Mouse (Mus musculus) forebrain, embryonic 10.5 days (tissue): ENCODE data around the gene Cers1. TPM values are rescaled to one million over a fixed set of nuclear protein-coding genes. Genes with fewer than 3 reads are reported as not detected.

Experiments used
- DNase-seq: peaks from one replicate; pipeline ENCODE4 v3.0.0-alpha.2; 2017; ENCODE audit warnings: low spot score; ENCODE audit errors: extremely low spot score
- H3K27ac ChIP-seq: fragments of 300-500 bp; sonication (generic); 2 replicates; pipeline ENCODE4 v1.5.1; 2016; ENCODE audit warnings: mild to moderate bottlenecking
- H3K27me3 ChIP-seq: fragments of 300-500 bp; sonication (generic); 2 replicates; pipeline ENCODE4 v1.6.1; 2016; ENCODE audit warnings: mild to moderate bottlenecking; ENCODE audit not compliant: poor library complexity, severe bottlenecking
- H3K36me3 ChIP-seq: fragments of 300-500 bp; sonication (generic); replicated peaks from 2 replicates; pipeline ENCODE4 v1.6.1; 2016; ENCODE audit warnings: mild to moderate bottlenecking, moderate library complexity
- H3K4me1 ChIP-seq: fragments of 300-500 bp; sonication (generic); 2 replicates; pipeline ENCODE4 v1.6.1; 2016
- H3K4me3 ChIP-seq: fragments of 300-500 bp; sonication (generic); 2 replicates; pipeline ENCODE4 v1.5.1; 2016; ENCODE audit warnings: mild to moderate bottlenecking, moderate library complexity
- H3K9me3 ChIP-seq: fragments of 300-500 bp; sonication (generic); 2 replicates; pipeline ENCODE4 v1.6.1; 2016; ENCODE audit warnings: mild to moderate bottlenecking, moderate library complexity
- WGBS: fragments of 180-500 bp; shearing (Covaris S2); methylation state at CpG from one replicate; pipeline ENCODE4 v1.1.7; 2016; 5-methylcytosine and 5-hydroxymethylcytosine counted together
- polyA plus RNA-seq: library from polyadenylated mRNA; unstranded; fragments of >200 nt; fragmentation: Nextera tagmentation; extraction: Ambion mirVana; gene quantifications from 2 replicates; pipeline ENCODE4 v1.2.1, GENCODE M21; 2016

Gene Cers1
- polyA plus RNA-seq, 1 experiment from 2014 or later, result 4.5 TPM

DNA sequence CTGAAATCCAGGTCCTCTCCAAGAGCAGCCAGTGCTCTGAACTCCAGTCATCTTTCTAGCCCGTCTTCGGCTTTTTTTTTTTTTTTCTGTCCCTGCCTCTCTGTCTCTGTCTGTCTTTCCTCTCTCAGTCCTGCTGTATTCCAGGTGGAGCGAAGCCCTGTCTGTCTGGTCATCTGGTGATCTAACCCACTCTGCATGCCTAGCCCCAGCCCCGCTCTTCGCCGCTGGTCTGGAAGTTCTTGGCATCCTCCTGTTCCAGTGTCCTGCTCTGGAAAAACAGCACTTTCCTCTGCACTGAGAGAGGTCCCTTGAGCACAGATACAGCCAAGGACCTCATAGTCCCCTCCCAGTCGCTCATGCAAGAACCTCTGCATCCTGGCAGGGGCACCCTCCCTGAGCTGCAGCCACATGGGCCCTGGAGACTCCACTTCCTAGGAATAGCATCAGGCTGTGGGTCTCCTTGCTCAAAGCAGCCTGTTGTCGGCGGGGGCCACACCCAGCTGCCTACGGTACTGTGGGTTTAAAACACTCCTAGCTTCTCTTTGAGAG is 46.0 kb downstream of the Cers1 start:
- 82% methylated on average over 10 of the region's 10 CpGs for WGBS
- DNase-seq, result no peak
- no peaks in the 10 kb centered on the region for H3K9me3 ChIP-seq

DNA sequence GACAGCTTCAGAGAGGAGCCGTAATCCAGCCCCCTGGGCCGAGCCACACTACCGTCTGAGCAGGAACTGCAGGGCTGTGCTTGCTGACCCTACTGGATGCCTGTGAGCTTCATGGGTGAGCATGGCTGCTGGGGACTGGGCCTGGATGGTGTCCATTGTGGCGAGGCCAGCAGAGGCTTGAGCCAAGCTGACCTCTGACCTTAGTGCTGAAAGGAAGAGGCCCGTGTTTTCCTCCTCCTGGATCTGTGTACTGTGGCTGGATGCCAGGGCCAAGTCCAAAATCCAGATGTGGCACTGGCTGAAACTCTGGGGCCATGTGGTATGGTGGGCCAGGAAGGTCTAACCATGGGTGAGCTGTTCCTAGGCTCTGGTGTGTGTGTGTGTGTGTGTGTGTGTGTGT is 48.5 kb downstream of the Cers1 start:
- Histone ChIP-seq H3K4me3 (no peak overlapping the region), H3K4me1 (peaks cover 11% of the 10 kb centered on the region), H3K27me3 (peaks cover 28% of the 10 kb centered on the region), H3K9me3 (no peaks in the 10 kb centered on the region), H3K36me3 (no peaks in the 10 kb centered on the region), H3K27ac (no peak overlapping the region)
- no peak for DNase-seq
- 34% methylated on average over 5 of the region's 5 CpGs for WGBS

More for the DNA sequence above, 46.0 kb downstream of the Cers1 start:
- peaks cover 20% of the 10 kb centered on the region for H3K27me3 ChIP-seq
- H3K36me3 ChIP-seq, result no peaks in the 10 kb centered on the region
- H3K4me1 ChIP-seq, result peaks cover 10% of the 10 kb centered on the region
- no peak overlapping the region for H3K27ac ChIP-seq
- no peak overlapping the region for H3K4me3 ChIP-seq

DNA sequence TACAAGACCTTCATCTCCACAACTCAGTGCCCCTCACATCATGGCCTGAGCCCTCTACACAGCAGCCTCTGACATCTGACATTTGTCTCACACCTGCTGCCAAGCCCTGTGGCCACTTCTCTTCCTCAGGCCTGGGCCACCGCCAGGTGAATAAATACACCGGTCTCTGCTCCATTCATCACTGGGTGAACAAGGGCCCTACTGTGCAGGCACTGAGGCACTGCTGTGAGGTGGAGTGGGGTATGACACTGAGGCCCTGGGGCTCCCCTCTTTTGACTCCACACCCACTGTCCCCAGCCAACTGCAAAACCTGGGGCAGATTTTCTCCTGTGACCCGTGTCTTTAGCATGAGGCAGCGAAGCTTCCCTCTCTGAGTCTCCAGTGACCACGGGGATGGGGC is 51.0 kb downstream of the Cers1 start:
- H3K27ac ChIP-seq, result no peak overlapping the region
- peaks cover 49% of the 10 kb centered on the region for H3K27me3 ChIP-seq
- no peak for DNase-seq
- H3K4me1 ChIP-seq, result peaks cover 11% of the 10 kb centered on the region
- H3K4me3 ChIP-seq, result no peak overlapping the region
- H3K9me3 ChIP-seq, result no peaks in the 10 kb centered on the region
- no peaks in the 10 kb centered on the region for H3K36me3 ChIP-seq
- 72% methylated on average over 5 of the region's 5 CpGs for WGBS

GRCm38 (mm10) chr8:70370476-70370875 is 54.9 kb downstream of the Cers1 start:
- DNase-seq, result no peak
- H3K4me3 ChIP-seq, result no peak overlapping the region
- H3K27me3 ChIP-seq, result peaks cover 76% of the 10 kb centered on the region

GRCm38 (mm10) chr8:70371951-70372350 is 56.4 kb downstream of the Cers1 start:
- Histone ChIP-seq H3K27me3 (peaks cover 83% of the 10 kb centered on the region), H3K4me1 (peaks cover 36% of the 10 kb centered on the region), H3K36me3 (no peaks in the 10 kb centered on the region), H3K9me3 (no peaks in the 10 kb centered on the region), H3K27ac (no peak overlapping the region), H3K4me3 (no peak overlapping the region)
- 39% methylated on average over 6 of the region's 6 CpGs for WGBS
- no peak for DNase-seq

More at GRCm38 (mm10) chr8:70370476-70370875, 54.9 kb downstream of the Cers1 start:
- Histone ChIP-seq H3K36me3 (no peaks in the 10 kb centered on the region), H3K4me1 (peaks cover 27% of the 10 kb centered on the region), H3K9me3 (no peaks in the 10 kb centered on the region), H3K27ac (no peak overlapping the region)
- 80% methylated on average over 7 of the region's 7 CpGs for WGBS

DNA sequence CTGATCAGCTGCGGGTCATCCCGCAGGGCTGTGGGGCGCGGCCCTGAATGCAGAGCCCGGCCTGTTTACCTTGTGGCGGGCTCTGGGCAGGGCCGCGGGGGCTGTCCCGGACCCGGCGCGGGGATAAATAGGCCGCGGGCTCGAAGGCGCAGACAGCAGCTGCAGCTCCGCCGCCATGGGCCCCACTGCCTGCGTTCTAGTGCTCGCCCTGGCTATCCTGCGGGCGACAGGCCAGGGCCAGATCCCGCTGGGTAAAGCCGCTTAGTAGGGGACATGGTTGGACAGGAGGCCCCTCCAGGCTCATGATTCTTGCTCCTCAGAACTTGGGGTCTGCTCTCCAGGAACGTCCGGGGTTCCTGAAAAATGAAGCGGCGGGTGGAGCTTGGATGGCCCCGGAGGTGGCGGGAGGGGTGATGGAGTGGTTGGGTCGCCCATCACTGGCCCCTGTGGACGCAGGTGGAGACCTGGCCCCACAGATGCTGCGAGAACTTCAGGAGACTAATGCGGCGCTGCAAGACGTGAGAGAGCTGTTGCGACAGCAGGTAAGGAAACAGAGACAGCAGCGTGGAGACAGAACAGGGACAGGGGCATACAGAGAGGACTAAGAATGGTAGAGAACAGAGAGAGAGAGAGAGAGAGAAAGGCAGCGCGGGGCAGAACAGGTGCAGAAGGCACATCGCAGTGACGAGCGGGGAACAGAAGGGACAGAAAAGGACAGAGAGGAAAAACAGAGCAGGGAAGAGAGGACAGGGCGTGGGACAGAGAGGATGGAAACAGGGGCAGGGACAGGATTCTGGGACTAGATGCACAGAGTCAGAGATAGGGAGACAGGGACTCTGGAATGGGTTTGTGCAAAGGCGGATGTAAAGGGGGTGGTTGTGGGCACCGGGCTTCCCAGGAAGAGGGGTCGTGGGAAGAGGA is 58.1 kb downstream of the Cers1 start, which contains the start of gene Comp:
Gene Comp (plus strand): TSS at position 162 of the 921 bp plus-strand sequence.
- Histone ChIP-seq H3K4me1 (peaks cover 36% of the 10 kb centered on the region), H3K27me3 (peaks cover 96% of the 10 kb centered on the region), H3K36me3 (no peaks in the 10 kb centered on the region), H3K9me3 (no peaks in the 10 kb centered on the region), H3K27ac (no peak within 1 kb of the TSS), H3K4me3 (peak within 1 kb of the TSS; percentile 51)
- 2% methylated on average over 47 of the region's 47 CpGs for WGBS
- DNase-seq, result no peak

DNA sequence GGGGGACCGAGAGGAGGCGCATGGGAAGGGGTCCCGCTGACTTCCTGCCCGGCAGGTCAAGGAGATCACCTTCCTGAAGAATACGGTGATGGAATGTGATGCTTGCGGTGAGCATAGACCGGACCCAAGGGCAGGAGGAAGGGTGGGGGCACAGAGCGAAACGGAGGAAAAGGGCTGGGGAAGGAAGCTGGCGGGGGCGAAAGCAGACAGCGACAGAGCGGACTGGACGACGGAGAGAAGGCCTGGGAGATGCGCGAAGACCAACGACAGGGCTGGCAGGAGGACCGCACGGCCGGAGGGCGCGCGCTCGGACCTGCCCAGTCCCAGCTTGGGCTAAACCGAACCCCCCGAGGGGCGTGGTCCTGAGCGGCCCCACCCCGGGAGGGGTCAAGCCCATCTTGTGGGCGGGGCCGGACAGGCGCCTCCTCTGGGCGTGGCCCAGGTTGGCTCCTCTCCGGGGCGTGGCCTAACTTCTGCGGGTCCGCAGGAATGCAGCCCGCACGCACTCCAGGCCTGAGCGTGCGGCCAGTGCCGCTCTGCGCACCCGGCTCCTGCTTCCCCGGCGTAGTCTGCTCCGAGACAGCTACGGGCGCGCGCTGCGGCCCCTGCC is 58.8 kb downstream of the Cers1 start:
- peak; percentile 63 for DNase-seq
- H3K4me3 ChIP-seq, result peak overlapping the region; percentile 51
- under 1% methylated on average over 53 of the region's 53 CpGs for WGBS
- no peak overlapping the region for H3K27ac ChIP-seq
- H3K27me3 ChIP-seq, result peaks cover 97% of the 10 kb centered on the region
- no peaks in the 10 kb centered on the region for H3K36me3 ChIP-seq
- H3K9me3 ChIP-seq, result no peaks in the 10 kb centered on the region
- H3K4me1 ChIP-seq, result peaks cover 36% of the 10 kb centered on the region

GRCm38 (mm10) chr8:70375212-70375859 is 59.8 kb downstream of the Cers1 start:
- H3K4me1 ChIP-seq, result peaks cover 36% of the 10 kb centered on the region
- no peaks in the 10 kb centered on the region for H3K36me3 ChIP-seq
- peak overlapping the region; percentile 51 for H3K4me3 ChIP-seq
- no peaks in the 10 kb centered on the region for H3K9me3 ChIP-seq
- peaks cover 100% of the 10 kb centered on the region for H3K27me3 ChIP-seq
- 7% methylated on average over 35 of the region's 35 CpGs for WGBS
- DNase-seq, result no peak
- no peak overlapping the region for H3K27ac ChIP-seq

DNA sequence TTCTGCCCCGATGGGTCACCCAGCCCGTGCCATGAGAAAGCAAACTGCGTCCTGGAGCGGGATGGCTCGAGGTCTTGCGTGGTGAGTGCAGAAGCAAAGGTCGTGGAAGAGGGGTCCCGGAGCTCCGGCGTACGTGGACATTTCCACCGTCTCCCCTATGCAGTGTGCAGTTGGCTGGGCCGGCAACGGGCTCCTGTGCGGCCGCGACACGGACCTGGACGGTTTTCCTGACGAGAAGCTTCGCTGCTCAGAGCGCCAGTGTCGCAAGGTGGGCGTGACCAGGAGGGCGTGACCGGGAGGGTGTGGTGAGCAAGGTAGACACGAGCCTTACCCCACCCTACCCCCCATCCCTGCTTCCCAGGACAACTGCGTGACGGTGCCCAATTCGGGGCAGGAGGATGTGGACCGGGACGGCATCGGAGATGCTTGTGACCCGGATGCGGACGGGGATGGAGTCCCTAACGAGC is 60.7 kb downstream of the Cers1 start:
- no peak for DNase-seq
- WGBS, result 7% methylated on average over 37 of the region's 37 CpGs

GRCm38 (mm10) chr8:70377049-70377448 is 61.5 kb downstream of the Cers1 start:
- H3K4me3 ChIP-seq, result no peak overlapping the region; the same call in 1 of the 2 replicates
- WGBS, result 11% methylated on average over 15 of the region's 15 CpGs
- H3K36me3 ChIP-seq, result no peaks in the 10 kb centered on the region
- H3K4me1 ChIP-seq, result peaks cover 36% of the 10 kb centered on the region
- DNase-seq, result no peak
- H3K27ac ChIP-seq, result no peak overlapping the region
- H3K9me3 ChIP-seq, result no peaks in the 10 kb centered on the region
- peaks cover 95% of the 10 kb centered on the region for H3K27me3 ChIP-seq

More for the DNA sequence above, 60.7 kb downstream of the Cers1 start:
- H3K4me1 ChIP-seq, result peaks cover 36% of the 10 kb centered on the region
- H3K36me3 ChIP-seq, result no peaks in the 10 kb centered on the region
- peak overlapping the region; percentile 18 for H3K4me3 ChIP-seq
- peaks cover 95% of the 10 kb centered on the region for H3K27me3 ChIP-seq
- H3K27ac ChIP-seq, result no peak overlapping the region
- H3K9me3 ChIP-seq, result no peaks in the 10 kb centered on the region

DNA sequence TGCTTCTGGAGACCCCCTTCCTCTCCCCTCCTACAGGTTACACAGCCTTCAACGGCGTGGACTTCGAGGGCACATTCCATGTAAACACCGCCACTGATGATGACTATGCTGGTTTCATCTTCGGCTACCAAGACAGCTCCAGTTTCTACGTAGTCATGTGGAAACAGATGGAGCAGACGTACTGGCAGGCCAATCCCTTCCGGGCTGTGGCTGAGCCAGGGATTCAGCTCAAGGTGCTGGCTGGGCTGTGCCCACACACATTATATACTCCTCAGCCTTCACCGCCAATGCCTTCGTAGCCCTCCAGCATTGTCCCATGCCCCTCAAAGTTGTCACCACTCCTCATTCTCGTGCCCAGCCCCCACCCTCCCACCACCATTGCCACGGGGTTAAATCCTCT is 64.5 kb downstream of the Cers1 start:
- Histone ChIP-seq H3K27ac (no peak overlapping the region), H3K27me3 (peaks cover 76% of the 10 kb centered on the region), H3K9me3 (no peaks in the 10 kb centered on the region), H3K4me1 (peaks cover 16% of the 10 kb centered on the region), H3K4me3 (no peak overlapping the region), H3K36me3 (peaks cover 4% of the 10 kb centered on the region)
- DNase-seq, result no peak
- WGBS, result 86% methylated on average over 12 of the region's 12 CpGs
